Mouse (Mus musculus) CH12.LX (cell line): ENCODE data around the gene Hpse2. TPM values are rescaled to one million over a fixed set of nuclear protein-coding genes. Genes with fewer than 3 reads are reported as not detected.

Source experiments
- DNase-seq: peaks from one replicate; pipeline ENCODE4 v3.0.0-alpha.2; 2013; ENCODE audit errors: extremely low read depth
- H3K27ac ChIP-seq: 2 replicates; pipeline ENCODE4 v1.5.1; 2012; ENCODE audit warnings: low read depth, mild to moderate bottlenecking, control low read depth, moderate library complexity; ENCODE audit not compliant: insufficient read depth
- H3K27me3 ChIP-seq: replicated peaks from 2 replicates; pipeline ENCODE3; 2012; ENCODE audit warnings: inconsistent platforms
- H3K36me3 ChIP-seq, 2 experiments: replicated peaks in 1 of 2; 2 replicates each; pipeline versions ENCODE3 to v1.6.1; 2012; ENCODE audit warnings: inconsistent platforms in 1 of 2, low read length in 1 of 2, mild to moderate bottlenecking in 1 of 2, mixed read lengths in 1 of 2, moderate library complexity in 1 of 2; ENCODE audit not compliant: control insufficient read depth in 1 of 2, insufficient read depth in 1 of 2
- H3K4me1 ChIP-seq, 2 experiments: 2 replicates each; pipeline ENCODE4 v1.6.1; 2012; ENCODE audit warnings: inconsistent platforms in 1 of 2, moderate library complexity in 1 of 2; ENCODE audit not compliant: insufficient read depth in 2 of 2, control insufficient read depth in 1 of 2
- H3K4me2 ChIP-seq: 2 replicates; pipeline ENCODE4 v1.6.1; 2012; ENCODE audit warnings: low read depth, mild to moderate bottlenecking, control low read depth; ENCODE audit not compliant: poor library complexity, insufficient read depth, severe bottlenecking
- H3K4me3 ChIP-seq, 3 experiments: fragments of 150-350 bp in 1 of 3; sonication (generic) in 1 of 3; replicated peaks in 1 of 3; 2 replicates each; pipeline versions ENCODE3 to v1.5.1; 2011 to 2012; ENCODE audit warnings: low read depth in 2 of 3, low read length in 2 of 3, mild to moderate bottlenecking in 2 of 3, moderate library complexity in 2 of 3, control low read depth in 1 of 3, improper control_type of control experiment in 1 of 3, inconsistent platforms in 1 of 3, mixed read lengths in 1 of 3; ENCODE audit not compliant: poor library complexity in 1 of 3
- H3K79me2 ChIP-seq: replicated peaks from 2 replicates; pipeline ENCODE4 v1.6.1; 2012; ENCODE audit warnings: mild to moderate bottlenecking, moderate library complexity; ENCODE audit not compliant: control insufficient read depth, poor library complexity, insufficient read depth, severe bottlenecking; ENCODE audit errors: extremely low read depth
- H3K9ac ChIP-seq: 2 replicates; pipeline ENCODE4 v1.6.1; 2012; ENCODE audit warnings: low read depth, mild to moderate bottlenecking, control low read depth, moderate library complexity; ENCODE audit not compliant: insufficient read depth
- H3K9me3 ChIP-seq: replicated peaks from 2 replicates; pipeline ENCODE3; 2012; ENCODE audit warnings: low read length, inconsistent platforms, mixed read lengths
- BHLHE40 ChIP-seq: IDR thresholded peaks from 2 replicates; pipeline ENCODE4 v1.6.1; 2011; ENCODE audit warnings: mild to moderate bottlenecking, low read depth, low read length, improper control_type of control experiment
- CHD2 ChIP-seq: IDR thresholded peaks from 2 replicates; pipeline ENCODE4 v1.6.1; 2011; ENCODE audit warnings: low read length, improper control_type of control experiment
- CTCF ChIP-seq, 2 experiments: IDR thresholded peaks in 1 of 2; conservative IDR thresholded peaks in 1 of 2; 2 replicates each; pipeline ENCODE4 v1.5.1; 2011 to 2012; ENCODE audit warnings: low read depth in 2 of 2, low read length in 2 of 2, improper control_type of control experiment in 1 of 2, inconsistent platforms in 1 of 2, mild to moderate bottlenecking in 1 of 2, moderate library complexity in 1 of 2
- E2F4 ChIP-seq: IDR thresholded peaks from 2 replicates; pipeline ENCODE4 v1.6.1; 2011; ENCODE audit warnings: low read depth, low read length, improper control_type of control experiment; ENCODE audit not compliant: insufficient replicate concordance
- EP300 ChIP-seq: IDR thresholded peaks from 2 replicates; pipeline ENCODE4 v1.6.1; 2011; ENCODE audit warnings: low read length, improper control_type of control experiment
- ETS1 ChIP-seq: conservative IDR thresholded peaks from 2 replicates; pipeline ENCODE4 v1.6.1; 2012; ENCODE audit warnings: low read depth, mild to moderate bottlenecking, inconsistent platforms, low read length, improper control_type of control experiment, moderate library complexity
- GABPA ChIP-seq: IDR thresholded peaks from 2 replicates; pipeline ENCODE4 v1.6.1; 2012; ENCODE audit warnings: low read depth, low read length, improper control_type of control experiment, inconsistent platforms; ENCODE audit not compliant: insufficient replicate concordance
- HCFC1 ChIP-seq: IDR thresholded peaks from 2 replicates; pipeline ENCODE4 v1.6.1; 2012; ENCODE audit warnings: low read depth, mild to moderate bottlenecking, inconsistent platforms, low read length, improper control_type of control experiment
- IRF4 ChIP-seq: IDR thresholded peaks from 2 replicates; pipeline ENCODE4 v1.6.1; 2014; ENCODE audit warnings: low read depth, mild to moderate bottlenecking, inconsistent platforms, low read length, improper control_type of control experiment
- JUN ChIP-seq: IDR thresholded peaks from 2 replicates; pipeline ENCODE4 v1.6.1; 2011; ENCODE audit warnings: low read depth, mild to moderate bottlenecking, low read length, improper control_type of control experiment, moderate library complexity; ENCODE audit not compliant: insufficient read depth
- JUND ChIP-seq: conservative IDR thresholded peaks from 2 replicates; pipeline ENCODE4 v1.6.1; 2011; ENCODE audit warnings: low read depth, low read length, improper control_type of control experiment
- MAFK ChIP-seq: IDR thresholded peaks from 2 replicates; pipeline ENCODE4 v1.6.1; 2011; ENCODE audit warnings: low read length, improper control_type of control experiment; ENCODE audit not compliant: insufficient replicate concordance
- MAZ ChIP-seq: IDR thresholded peaks from 2 replicates; pipeline ENCODE4 v1.6.1; 2012; ENCODE audit warnings: low read depth, mild to moderate bottlenecking, inconsistent platforms, low read length, improper control_type of control experiment, moderate library complexity
- MEF2A ChIP-seq: IDR thresholded peaks from 2 replicates; pipeline ENCODE4 v1.6.1; 2014; ENCODE audit warnings: low read depth, mild to moderate bottlenecking, inconsistent platforms, low read length, improper control_type of control experiment, borderline replicate concordance
- MXI1 ChIP-seq: IDR thresholded peaks from 2 replicates; pipeline ENCODE4 v1.6.1; 2011; ENCODE audit warnings: mild to moderate bottlenecking, low read depth, low read length, improper control_type of control experiment
- MYC ChIP-seq: IDR thresholded peaks from 2 replicates; pipeline ENCODE4 v1.6.1; 2011; ENCODE audit warnings: low read depth, mild to moderate bottlenecking, improper control_type of control experiment, low read length
- NELFE ChIP-seq: IDR thresholded peaks from 2 replicates; pipeline ENCODE4 v1.6.1; 2011; ENCODE audit warnings: low read depth, low read length, improper control_type of control experiment
- PAX5 ChIP-seq: IDR thresholded peaks from 2 replicates; pipeline ENCODE4 v1.6.1; 2012; ENCODE audit warnings: low read length, inconsistent platforms, mixed read lengths
- POLR2AphosphoS2 ChIP-seq: IDR thresholded peaks from 2 replicates; pipeline ENCODE4 v1.6.1; 2011; ENCODE audit warnings: low read depth, low read length, improper control_type of control experiment
- RCOR1 ChIP-seq: conservative IDR thresholded peaks from 2 replicates; pipeline ENCODE4 v1.6.1; 2012; ENCODE audit warnings: low read depth, mild to moderate bottlenecking, inconsistent platforms, low read length, improper control_type of control experiment
- SIN3A ChIP-seq: IDR thresholded peaks from 2 replicates; pipeline ENCODE4 v1.6.1; 2012; ENCODE audit warnings: low read length, improper control_type of control experiment, inconsistent platforms
- TCF12 ChIP-seq: IDR thresholded peaks from 2 replicates; pipeline ENCODE4 v1.6.1; 2014; ENCODE audit warnings: low read depth, mild to moderate bottlenecking, inconsistent platforms, low read length, improper control_type of control experiment
- ZC3H11A ChIP-seq: IDR thresholded peaks from 2 replicates; pipeline ENCODE4 v1.6.1; 2012; ENCODE audit warnings: low read depth, mild to moderate bottlenecking, inconsistent platforms, low read length, improper control_type of control experiment
- ZMIZ1 ChIP-seq: IDR thresholded peaks from 2 replicates; pipeline ENCODE4 v1.6.1; 2012; ENCODE audit warnings: low read depth, mild to moderate bottlenecking, inconsistent platforms, low read length, improper control_type of control experiment
- ZNF384 ChIP-seq: IDR thresholded peaks from 2 replicates; pipeline ENCODE4 v1.6.1; 2012; ENCODE audit warnings: low read depth, low read length, improper control_type of control experiment, inconsistent platforms
- dilution Hi-C: fragments of 300-500 bp; cut with MboI; formaldehyde crosslinking; loops from 2 replicates; pipeline ENCODE4 v1.14.3; 2020; ENCODE audit warnings: low sequenced_read_pairs; ENCODE audit not compliant: extremely low pct_unique_long_range_greater_than_20kb, extremely low pct_ligation_motif_present
- in situ Hi-C: fragments of 300-500 bp; cut with MboI; formaldehyde crosslinking; loops from 3 replicates; pipeline ENCODE4 v1.14.3; 2019; ENCODE audit warnings: low sequenced_read_pairs, low pct_ligation_motif_present, low pct_unique_long_range_greater_than_20kb, mixed read lengths
- polyA plus RNA-seq: library from polyadenylated mRNA; unstranded; fragments of >175 nt; gene quantifications from 2 replicates; pipeline ENCODE4 v1.2.1, GENCODE M21; 2012; ENCODE audit warnings: low read depth; ENCODE audit not compliant: insufficient read length
- total RNA-seq, 2 experiments: library from RNA; depleted of rRNA; stranded (reverse); fragments of 300-350 nt in 1 of 2; fragments of >200 nt in 1 of 2; gene quantifications; 2 replicates each; pipeline ENCODE4 v1.2.3; 2012 to 2014

Hpse2 gene
- total and polyA plus RNA-seq, 3 experiments, result not detected

DNA sequence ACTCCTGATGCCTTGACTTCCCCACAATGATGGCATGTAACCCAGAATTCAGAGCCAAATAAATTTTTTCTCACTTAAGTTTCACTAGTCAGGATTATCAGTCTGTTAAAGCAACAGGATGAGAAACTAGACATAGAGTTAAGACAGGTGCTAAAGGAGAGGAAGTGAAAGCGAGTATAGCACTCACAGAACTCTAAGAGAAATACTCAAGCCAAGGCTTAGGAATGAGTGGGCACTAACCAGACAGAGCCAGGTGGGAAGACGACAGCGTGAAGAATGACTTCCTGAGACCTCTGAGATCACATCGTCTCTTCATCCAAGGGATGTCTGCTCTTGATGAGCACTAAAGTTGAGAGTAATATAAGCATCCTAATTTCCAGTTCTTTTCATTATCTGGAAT is 144.2 kb downstream of the Hpse2 start:
- Histone ChIP-seq H3K79me2 (no peaks in the 10 kb centered on the region), H3K9ac (no peak overlapping the region), H3K4me3 (no peak overlapping the region), H3K4me1 (peaks cover 0 to 13% of the 10 kb centered on the region in 2 experiments; a peak in 2 of 4 replicates), H3K27ac (no peak overlapping the region), H3K4me2 (no peak overlapping the region; the same call in 1 of the 2 replicates), H3K36me3 (no peaks in the 10 kb centered on the region), H3K27me3 (no peaks in the 10 kb centered on the region), H3K9me3 (no peaks in the 10 kb centered on the region)
- peak; percentile 22; the same call in 1 of the 2 replicates for TF ChIP-seq BHLHE40
- TF ChIP-seq IRF4, result peak; percentile 82
- 0 out of 2 replicates have a peak, but pooled peaks have one; percentile 28 for TF ChIP-seq MYC
- no peak for TF ChIP-seq GABPA
- peak; percentile 19; the same call in 1 of the 2 replicates for TF ChIP-seq JUN
- peak; percentile 55; the same call in 1 of the 2 replicates for TF ChIP-seq JUND
- TF ChIP-seq ZC3H11A, result no peak
- peak; percentile 78; the same call in 1 of the 2 replicates for TF ChIP-seq RCOR1
- no peak for TF ChIP-seq E2F4
- TF ChIP-seq MAFK, result 0 out of 2 replicates have a peak, but pooled peaks have one; percentile 33
- TF ChIP-seq TCF12, result peak; percentile 69; the same call in 1 of the 2 replicates
- peak; percentile 95 for TF ChIP-seq EP300
- TF ChIP-seq CHD2, result peak; percentile 51; the same call in 1 of the 2 replicates
- DNase-seq, result peak; percentile 55
- dilution Hi-C loops, result no loop called here
- in situ Hi-C loops, result no loop called here

DNA sequence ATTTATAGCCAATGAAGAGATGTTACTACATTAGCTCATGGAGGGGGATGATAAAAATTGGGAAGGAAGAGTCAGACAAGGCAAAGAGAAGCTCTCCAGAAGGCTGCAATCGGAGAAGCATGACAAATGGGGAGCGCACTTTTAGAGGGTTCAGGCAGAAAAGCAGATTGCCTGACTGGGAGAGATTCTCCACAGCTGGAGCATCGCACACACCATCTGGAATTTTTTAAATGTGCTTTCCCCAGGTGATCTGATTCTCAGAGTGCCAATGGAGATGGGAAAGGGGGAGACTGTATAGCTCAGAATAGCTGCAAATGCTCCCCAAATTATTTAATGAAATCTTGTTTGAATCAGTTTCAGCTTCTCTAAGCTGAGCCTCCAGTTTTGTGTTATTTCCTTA is 156.4 kb downstream of the Hpse2 start:
- Histone ChIP-seq H3K4me3 (no peak overlapping the region), H3K4me1 (no peaks in the 10 kb centered on the region), H3K27ac (no peak overlapping the region), H3K27me3 (no peaks in the 10 kb centered on the region), H3K9me3 (no peaks in the 10 kb centered on the region), H3K36me3 (no peaks in the 10 kb centered on the region), H3K4me2 (no peak overlapping the region), H3K9ac (no peak overlapping the region), H3K79me2 (no peaks in the 10 kb centered on the region)
- no peak for DNase-seq
- dilution Hi-C loops (no loop called here), in situ Hi-C loops (no loop called here)
- no peak for TF ChIP-seq HCFC1
- TF ChIP-seq CTCF (conservative IDR thresholded peaks at IDR 0.05 in 1 of 2, IDR thresholded peaks at IDR 0.05 in 1 of 2; ENCODE audit: low read depth in 2 of 2, low read length in 2 of 2), result no peak
- no peak for TF ChIP-seq PAX5
- TF ChIP-seq ZNF384, result no peak
- TF ChIP-seq BHLHE40, result no peak
- TF ChIP-seq MAFK, result no peak
- TF ChIP-seq ZMIZ1, result no peak
- TF ChIP-seq MXI1, result no peak
- no peak for TF ChIP-seq NELFE
- TF ChIP-seq MEF2A, result no peak
- TF ChIP-seq MAZ, result no peak
- no peak for TF ChIP-seq ETS1
- TF ChIP-seq POLR2AphosphoS2, result no peak
- no peak for TF ChIP-seq SIN3A
- TF ChIP-seq JUND, result no peak
- no peak for TF ChIP-seq TCF12
